Mouse (Mus musculus) frontal cortex, postnatal 25 days (tissue): ENCODE data around the gene Tmbim1.
"Not testable (repeated sequence)": the region's sequence is repeated elsewhere in the genome, so short reads cannot be mapped to it uniquely, and the experiment has no call there.

Experiments used
- DNase-seq, 2 experiments: peaks; one replicate each; pipeline ENCODE4 v3.0.0; 2022; ENCODE audit warnings: low spot score in 2 of 2

Tmbim1 gene

GRCm38 (mm10) chr1:74305522-74305921 lies at the start of gene Tmbim1:
Gene Tmbim1 (minus strand): TSS chr1:74305622.
- DNase-seq = no peak

- no peak for DNase-seq
Observed at GRCm38 (mm10) chr1:74353453-74354229, 48.2 kb upstream of the Tmbim1 start.

GRCm38 (mm10) chr1:74352532-74353096 lies 47.2 kb upstream of the Tmbim1 start:
- DNase-seq = no peak

GRCm38 (mm10) chr1:74351185-74351769 lies 45.9 kb upstream of the Tmbim1 start:
- DNase-seq = no peak

GRCm38 (mm10) chr1:74344163-74344916 lies 38.9 kb upstream of the Tmbim1 start:
- no peak for DNase-seq

GRCm38 (mm10) chr1:74343161-74343560 lies 37.7 kb upstream of the Tmbim1 start:
- DNase-seq = no peak

- DNase-seq = no peak
Observed at GRCm38 (mm10) chr1:74342308-74342707, 36.9 kb upstream of the Tmbim1 start.

- no peak for DNase-seq
Observed at GRCm38 (mm10) chr1:74341898-74342297, 36.5 kb upstream of the Tmbim1 start.

- not testable (repeated sequence) for DNase-seq
Observed at GRCm38 (mm10) chr1:74340992-74341391, 35.6 kb upstream of the Tmbim1 start.

- no peak for DNase-seq
Observed at GRCm38 (mm10) chr1:74340361-74340764, 34.9 kb upstream of the Tmbim1 start.

GRCm38 (mm10) chr1:74339917-74340316 lies 34.5 kb upstream of the Tmbim1 start:
- DNase-seq = no peak

- no peak for DNase-seq
Observed at GRCm38 (mm10) chr1:74338626-74339025, 33.2 kb upstream of the Tmbim1 start.

- DNase-seq = no peak
Observed at GRCm38 (mm10) chr1:74338013-74338412, 32.6 kb upstream of the Tmbim1 start.

- no peak for DNase-seq
Observed at GRCm38 (mm10) chr1:74337241-74337771, 31.9 kb upstream of the Tmbim1 start.

GRCm38 (mm10) chr1:74335436-74336170 lies 30.2 kb upstream of the Tmbim1 start:
- no peak for DNase-seq

GRCm38 (mm10) chr1:74335033-74335432 lies 29.6 kb upstream of the Tmbim1 start:
- no peak for DNase-seq

- no peak for DNase-seq
Observed at GRCm38 (mm10) chr1:74334607-74335006, 29.2 kb upstream of the Tmbim1 start.

GRCm38 (mm10) chr1:74332930-74333329 lies 27.5 kb upstream of the Tmbim1 start:
- no peak for DNase-seq

- DNase-seq = peak; percentile 89 to 91
Observed at GRCm38 (mm10) chr1:74332241-74332763, 26.9 kb upstream of the Tmbim1 start.

GRCm38 (mm10) chr1:74331046-74331681 lies 25.7 kb upstream of the Tmbim1 start:
- DNase-seq = no peak
